ENCODE assay signal across 8 mouse cellular contexts in the genomic region with DNA sequence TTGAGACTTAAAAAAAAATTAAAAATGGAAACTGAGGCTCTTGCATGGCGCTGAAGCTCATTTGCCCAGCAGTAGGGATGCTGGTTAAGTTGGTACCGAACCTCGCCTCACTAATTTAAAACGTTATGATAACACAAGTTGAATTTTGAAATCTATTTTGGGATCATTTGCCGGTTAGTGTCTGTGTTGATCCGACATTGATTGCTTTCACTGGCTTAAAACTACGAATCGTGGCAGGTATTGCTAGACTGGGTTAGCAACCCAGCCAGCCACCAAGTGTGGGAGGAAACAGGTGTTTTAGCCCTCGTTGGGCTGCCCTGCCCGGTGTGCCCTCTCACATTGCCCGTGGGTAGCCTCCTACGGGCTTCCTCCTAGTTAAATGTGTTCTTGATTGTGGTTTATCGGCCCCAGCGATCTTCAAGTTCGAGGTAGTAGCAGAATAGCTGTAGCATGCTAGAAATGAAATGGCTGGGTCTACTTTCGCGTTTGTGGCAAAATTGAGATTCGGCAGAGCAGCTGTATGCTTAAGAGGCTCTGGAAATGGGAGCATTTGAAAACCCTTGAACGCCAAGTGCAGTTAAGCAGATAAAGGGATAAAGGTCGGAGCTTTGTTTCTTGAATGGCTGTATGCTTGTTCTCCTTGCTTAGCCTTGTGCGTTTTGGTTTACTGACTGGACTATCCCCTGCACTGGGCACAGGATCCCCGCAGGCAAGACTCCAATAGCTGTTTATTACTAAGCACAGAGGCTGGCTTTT. TPM values are rescaled to one million over a fixed set of nuclear protein-coding genes. Genes with fewer than 3 reads are reported as not detected.
DNase-seq lines count a peak whose midpoint lies in the region; ATAC-seq and TF ChIP-seq lines count a peak whose summit lies in the region.

No protein-coding gene starts in this region.

- no peaks in the 10 kb centered on the region for H3K36me3 ChIP-seq in heart, embryonic 14.5 days (ENCODE audit: control insufficient read depth, insufficient read depth, low read length)
- H3K36me3 ChIP-seq in midbrain, embryonic 11.5 days (ENCODE audit: control insufficient read depth, insufficient read depth, low read length): no peaks in the 10 kb centered on the region
- H3K36me3 ChIP-seq in stomach, embryonic 15.5 days: no peaks in the 10 kb centered on the region

- peak overlapping the region; percentile 93 for H3K4me2 ChIP-seq in heart, embryonic 14.5 days (ENCODE audit: low read length)
- H3K4me2 ChIP-seq in midbrain, embryonic 11.5 days: peak overlapping the region; percentile 70
- H3K4me2 ChIP-seq in stomach, embryonic 15.5 days: peak overlapping the region; percentile 67

- H3K27ac ChIP-seq in left cerebral cortex, adult 2 months: peak overlapping the region; percentile 86
- 0 out of 4 replicates have a peak overlapping the region, but pooled peaks of 1 of the 2 experiments have one; percentile 86 for H3K27ac ChIP-seq in heart, embryonic 14.5 days (replicated peaks in 1 of 2; ENCODE audit: control insufficient read depth in 1 of 2, insufficient read depth in 1 of 2, low read depth in 2 of 2, low read length in 2 of 2)
- H3K27ac ChIP-seq in midbrain, embryonic 11.5 days (ENCODE audit: low read depth, low read length): peak overlapping the region; percentile 89; the same call in 1 of the 2 replicates
- peak overlapping the region; percentile 88 for H3K27ac ChIP-seq in stomach, embryonic 15.5 days

- H3K4me3 ChIP-seq in left cerebral cortex, adult 2 months: peak overlapping the region; percentile 79
- H3K4me3 ChIP-seq in heart, embryonic 14.5 days (ENCODE audit: control insufficient read depth in 1 of 2, insufficient read depth in 1 of 2, low read depth in 1 of 2, low read length in 2 of 2): peak overlapping the region; percentile 94 to 98
- peak overlapping the region; percentile 82 for H3K4me3 ChIP-seq in midbrain, embryonic 11.5 days (ENCODE audit: low read depth, low read length)
- peak overlapping the region; percentile 88 for H3K4me3 ChIP-seq in stomach, embryonic 15.5 days (replicated peaks)

- no peak for TF ChIP-seq CTCF in left cerebral cortex, adult 2 months (IDR thresholded peaks at IDR 0.05)
- no peak for TF ChIP-seq CTCF in brain, embryonic 14.5 days (IDR thresholded peaks at IDR 0.05; ENCODE audit: borderline replicate concordance, extremely low read depth, insufficient read depth, insufficient read length)

- peak; percentile 24 to 35 for DNase-seq in left cerebral cortex, adult 2 months (ENCODE audit: extremely low spot score in 1 of 2, low spot score in 2 of 2)
- DNase-seq in left cerebral cortex, postnatal 10 days (ENCODE audit: extremely low spot score in 1 of 2, low spot score in 2 of 2): no peak
- peak; percentile 78 for DNase-seq in brain, embryonic 14.5 days (ENCODE audit: low read depth)
- DNase-seq in kidney, postnatal 36 days: peak; percentile 70 to 71
- DNase-seq in midbrain, embryonic 11.5 days (ENCODE audit: low spot score, missing footprints): peak; percentile 94
- DNase-seq in layer of hippocampus, adult 8-10 months (ENCODE audit: low spot score in 2 of 2): no peak

- H3K4me1 ChIP-seq in heart, embryonic 14.5 days (ENCODE audit: control insufficient read depth in 2 of 2, insufficient read depth in 2 of 2, low read length in 2 of 2): peaks cover 12 to 21% of the 10 kb centered on the region in 2 experiments
- H3K4me1 ChIP-seq in midbrain, embryonic 11.5 days (ENCODE audit: control insufficient read depth, insufficient read depth, low read length): peaks cover 19% of the 10 kb centered on the region
- peaks cover 18% of the 10 kb centered on the region for H3K4me1 ChIP-seq in stomach, embryonic 15.5 days

- H3K9me3 ChIP-seq in heart, embryonic 14.5 days (ENCODE audit: control insufficient read depth, low read length): no peaks in the 10 kb centered on the region
- H3K9me3 ChIP-seq in midbrain, embryonic 11.5 days (ENCODE audit: control insufficient read depth, low read length): no peaks in the 10 kb centered on the region
- H3K9me3 ChIP-seq in stomach, embryonic 15.5 days: no peaks in the 10 kb centered on the region

- peak overlapping the region; percentile 93 for H3K9ac ChIP-seq in heart, embryonic 14.5 days (ENCODE audit: low read length)
- peak overlapping the region; percentile 90 for H3K9ac ChIP-seq in midbrain, embryonic 11.5 days (ENCODE audit: low read length)
- peak overlapping the region; percentile 83; the same call in 1 of the 2 replicates for H3K9ac ChIP-seq in stomach, embryonic 15.5 days

- intact Hi-C loops in left cerebral cortex, adult 2 months (cut with DNase I): no loop called here
- intact Hi-C loops in left cerebral cortex, postnatal 10 days (cut with DNase I): loop anchor here (5.0 kb wide), 1 partner anchor 122 kb away; no protein-coding TSS in a partner anchor

- no peak for ATAC-seq in heart, embryonic 14.5 days (ENCODE audit: insufficient number of reproducible peaks, insufficient read depth, low FRiP score, low read depth)
- ATAC-seq in midbrain, embryonic 11.5 days (ENCODE audit: low FRiP score): no peak
- no peak for ATAC-seq in stomach, embryonic 15.5 days (ENCODE audit: insufficient read depth, low FRiP score, low read depth)

- TF ChIP-seq POLR2A in brain, embryonic 14.5 days (IDR thresholded peaks at IDR 0.05; ENCODE audit: borderline replicate concordance, extremely low read depth, insufficient read depth, insufficient read length, poor library complexity, severe bottlenecking): no peak

- H3K27me3 ChIP-seq in heart, embryonic 14.5 days (ENCODE audit: control insufficient read depth, insufficient read depth, low read length): no peaks in the 10 kb centered on the region
- no peaks in the 10 kb centered on the region for H3K27me3 ChIP-seq in midbrain, embryonic 11.5 days (ENCODE audit: control insufficient read depth, insufficient read depth, low read length)
- H3K27me3 ChIP-seq in stomach, embryonic 15.5 days (replicated peaks): no peaks in the 10 kb centered on the region

- 9% methylated on average over 22 of the region's 22 CpGs for WGBS in heart, embryonic 14.5 days
- 11% methylated on average over 22 of the region's 22 CpGs for WGBS in midbrain, embryonic 11.5 days
- WGBS in stomach, embryonic 15.5 days: 11% methylated on average over 22 of the region's 22 CpGs

RNA-seq across cellular contexts. Expression of a gene that starts 2.2 kb away (rescaled TPM):
- total RNA-seq in left cerebral cortex, adult 2 months (2021): 10 to 100 TPM; 85.2 to 86.5 TPM
- 10 to 100 TPM; 78.8 to 85.9 TPM for total RNA-seq in left cerebral cortex, postnatal 10 days (2021)
- polyA plus RNA-seq in brain, embryonic 14.5 days (2012; rRNA removed): 20.4 and 34.5 TPM in 2 replicates
- 15.2 and 15.5 TPM in 2 replicates for polyA plus RNA-seq in heart, embryonic 14.5 days (2014; fragmentation: Nextera tagmentation; extraction: Ambion mirVana)
- polyA plus RNA-seq in midbrain, embryonic 11.5 days (2014; fragmentation: Nextera tagmentation; extraction: Ambion mirVana): 31.6 and 35.4 TPM in 2 replicates
- 27.3 and 31.5 TPM in 2 replicates for polyA plus RNA-seq in stomach, embryonic 15.5 days (2015; fragmentation: Nextera tagmentation; extraction: Ambion mirVana)
- total RNA-seq in layer of hippocampus, adult 8-10 months (2022): 100 to 1,000 TPM in 2 of 4 experiments, 10 to 100 TPM in 2; 87.1 to 123 (median 105) TPM

Comparison
In these comparisons a context has a peak if more than half of its experiments do, and no peak if none do; other contexts are left out.
1. DNase-seq: peak in left cerebral cortex, adult 2 months (2 of 2), brain, embryonic 14.5 days (single experiment), kidney, postnatal 36 days (2 of 2) and midbrain, embryonic 11.5 days (single experiment); none in left cerebral cortex, postnatal 10 days (0 of 2) and layer of hippocampus, adult 8-10 months (0 of 2).
2. Peak in every context shown above with its lines, with median percentiles within 50 percentile points of each other: H3K4me3 ChIP-seq, H3K4me2 ChIP-seq and H3K9ac ChIP-seq.